Mouse (Mus musculus) ES-Bruce4 (cell line): ENCODE data around the gene 4930522L14Rik. TPM values are rescaled to one million over a fixed set of nuclear protein-coding genes. Genes with fewer than 3 reads are reported as not detected.
"Not testable (repeated sequence)": the region's sequence is repeated elsewhere in the genome, so short reads cannot be mapped to it uniquely, and the experiment has no call there.

ENCODE experiments used
- H3K27ac ChIP-seq: 2 replicates; pipeline ENCODE4 v1.5.1; 2012; ENCODE audit warnings: low read length, inconsistent platforms; ENCODE audit not compliant: insufficient read depth
- H3K27me3 ChIP-seq: 2 replicates; pipeline ENCODE4 v1.6.1; 2012; ENCODE audit warnings: mild to moderate bottlenecking, low read length, inconsistent platforms; ENCODE audit not compliant: control insufficient read depth, poor library complexity, insufficient read depth, severe bottlenecking
- H3K36me3 ChIP-seq: 2 replicates; pipeline ENCODE4 v1.6.1; 2012; ENCODE audit warnings: inconsistent platforms, mild to moderate bottlenecking, low read length, moderate library complexity; ENCODE audit not compliant: control insufficient read depth, poor library complexity, insufficient read depth, severe bottlenecking
- H3K4me1 ChIP-seq: one replicate; pipeline ENCODE4 v1.8.1; 2011; ENCODE audit warnings: low read length; ENCODE audit not compliant: control insufficient read depth, insufficient read depth
- H3K4me3 ChIP-seq: 2 replicates; pipeline ENCODE4 v1.5.1; 2011; ENCODE audit warnings: low read depth, mild to moderate bottlenecking, low read length
- H3K9ac ChIP-seq: 2 replicates; pipeline ENCODE4 v1.6.1; 2012; ENCODE audit warnings: low read depth, mild to moderate bottlenecking, inconsistent platforms; ENCODE audit not compliant: poor library complexity, severe bottlenecking
- H3K9me3 ChIP-seq: replicated peaks from 2 replicates; pipeline ENCODE4 v1.6.1; 2012; ENCODE audit warnings: mild to moderate bottlenecking, low read length, inconsistent platforms; ENCODE audit not compliant: control insufficient read depth, poor library complexity, insufficient read depth, severe bottlenecking
- EP300 ChIP-seq: IDR thresholded peaks from 2 replicates; pipeline ENCODE4 v1.6.1; 2011; ENCODE audit warnings: low read depth, low read length; ENCODE audit not compliant: insufficient read depth
- POLR2A ChIP-seq: IDR thresholded peaks from one replicate; pipeline ENCODE4 v1.8.1; 2011; ENCODE audit warnings: low read length; ENCODE audit not compliant: insufficient read depth
- polyA plus RNA-seq: library from polyadenylated mRNA; stranded (reverse); fragments of >200 nt; gene quantifications from 2 replicates; pipeline ENCODE4 v1.2.4, GENCODE M21; 2011; ENCODE audit warnings: low read depth; ENCODE audit not compliant: missing spikeins, insufficient read depth, insufficient read length

The 4930522L14Rik gene
- polyA plus RNA-seq, 1 experiment: 41.5 TPM

DNA sequence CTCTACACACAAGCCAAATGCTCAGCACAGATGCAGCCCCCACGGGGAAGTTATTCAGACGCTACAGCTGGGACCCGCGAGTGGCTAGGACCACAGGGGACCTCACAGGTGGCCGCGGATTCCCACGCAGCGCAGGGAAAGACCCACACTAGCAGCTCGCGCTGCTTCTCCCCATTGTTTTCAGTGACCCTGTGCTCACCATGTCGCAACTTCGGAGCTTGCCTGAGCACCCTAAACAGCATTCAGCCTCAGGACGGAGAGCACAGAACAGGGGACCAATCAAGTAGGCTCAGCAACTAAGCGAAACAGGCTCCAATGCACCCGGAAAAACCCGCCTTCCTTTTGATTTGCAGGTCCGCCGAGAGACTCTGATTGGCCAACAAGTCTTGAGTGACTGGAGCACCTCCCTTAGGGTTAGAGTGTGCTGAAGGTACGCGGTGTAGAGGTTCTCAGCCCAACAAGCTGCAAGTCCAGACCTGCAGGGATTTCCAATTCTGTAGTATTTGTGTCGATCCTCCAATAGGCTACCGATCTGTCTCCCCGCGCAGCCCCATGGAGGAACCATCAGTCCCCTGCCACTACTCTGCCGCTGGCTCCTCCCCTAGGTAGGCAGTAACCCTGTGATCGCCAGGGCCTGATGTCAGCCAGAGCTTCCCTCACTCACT, 61.0 kb downstream of the 4930522L14Rik start, which contains the start of gene 5430403G16Rik:
5430403G16Rik (minus strand) TSS at position 505 of the 665 bp plus-strand sequence.
- peak within 1 kb of the TSS; percentile 78 for H3K9ac ChIP-seq
- not testable (repeated sequence) for H3K4me1 ChIP-seq, H3K9me3 ChIP-seq, H3K36me3 ChIP-seq, H3K27me3 ChIP-seq
- H3K27ac ChIP-seq: peak within 1 kb of the TSS; percentile 96
- peak within 1 kb of the TSS; percentile 100 for H3K4me3 ChIP-seq
- 0 out of 2 replicates have a peak, but pooled peaks have one; percentile 51 for TF ChIP-seq EP300
- TF ChIP-seq POLR2A: peak; percentile 70

Other genes starting within 250 kb of the 4930522L14Rik start
- gene Crlf2, start 192.9 kb downstream of the 4930522L14Rik start, polyA plus RNA-seq: 9.4 and 15.6 TPM in 2 replicates
- gene 5430403G16Rik, start 60.8 kb downstream of the 4930522L14Rik start, polyA plus RNA-seq: 11.0 and 11.4 TPM in 2 replicates
- gene Gm15446, start 171.5 kb upstream of the 4930522L14Rik start, polyA plus RNA-seq: 35.0 and 53.8 TPM in 2 replicates
- 40.2 and 54.1 TPM in 2 replicates for gene Zfp932, start 244.6 kb upstream of the 4930522L14Rik start, polyA plus RNA-seq